Mouse (Mus musculus) neutrophil, adult 59 days (primary cell): ENCODE measurements around the gene Mrps9. TPM values are rescaled to one million over a fixed set of nuclear protein-coding genes. Genes with fewer than 3 reads are reported as not detected.

Experiments
- total RNA-seq, 2 experiments: library from RNA; stranded (reverse); gene quantifications; 1 replicate in 1 of 2; 2 replicates in 1 of 2; pipeline ENCODE4 v1.2.4; 2023

Mrps9 gene
- 10 to 100 TPM; 21.4 to 22.3 TPM for total RNA-seq

DNA sequence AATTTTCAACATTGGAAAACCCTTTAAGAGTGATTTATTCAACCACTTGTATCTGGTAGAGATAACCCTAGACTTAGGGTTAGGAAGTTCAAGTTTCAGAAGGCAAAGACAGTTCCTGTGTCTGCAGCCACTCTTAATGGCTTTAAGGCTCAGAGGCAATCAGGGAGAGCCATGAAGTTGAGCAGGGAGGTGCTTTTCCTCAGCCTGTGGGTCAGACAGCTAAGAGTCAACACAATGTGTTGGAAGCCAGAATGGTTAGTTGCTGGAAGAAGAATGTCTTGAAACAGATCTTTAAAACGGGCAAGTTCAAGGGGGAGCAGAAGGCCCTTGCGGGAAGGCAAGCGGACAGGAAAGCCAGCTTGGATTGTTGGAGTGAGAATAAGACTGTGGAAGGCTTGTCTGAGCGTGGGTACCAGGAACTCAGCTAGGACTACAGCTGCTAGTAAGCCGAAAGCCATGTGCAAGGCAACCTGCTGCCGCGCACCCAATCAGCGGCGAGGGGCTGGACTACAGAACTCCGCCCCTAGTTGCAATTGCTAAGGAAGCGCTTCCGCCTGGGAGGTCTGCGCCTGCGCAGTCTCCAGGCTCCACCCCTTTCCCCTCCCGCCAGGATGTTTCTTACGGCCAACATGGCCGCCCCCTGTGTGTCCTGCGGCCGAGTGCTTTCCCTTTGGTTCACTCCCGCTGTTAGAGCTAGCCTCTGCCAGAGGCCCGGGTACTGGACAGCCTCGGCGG, at the start of gene Mrps9:
Gene Mrps9, plus strand, starts transcription at position 571 of the 735 bp plus-strand sequence.

DNA sequence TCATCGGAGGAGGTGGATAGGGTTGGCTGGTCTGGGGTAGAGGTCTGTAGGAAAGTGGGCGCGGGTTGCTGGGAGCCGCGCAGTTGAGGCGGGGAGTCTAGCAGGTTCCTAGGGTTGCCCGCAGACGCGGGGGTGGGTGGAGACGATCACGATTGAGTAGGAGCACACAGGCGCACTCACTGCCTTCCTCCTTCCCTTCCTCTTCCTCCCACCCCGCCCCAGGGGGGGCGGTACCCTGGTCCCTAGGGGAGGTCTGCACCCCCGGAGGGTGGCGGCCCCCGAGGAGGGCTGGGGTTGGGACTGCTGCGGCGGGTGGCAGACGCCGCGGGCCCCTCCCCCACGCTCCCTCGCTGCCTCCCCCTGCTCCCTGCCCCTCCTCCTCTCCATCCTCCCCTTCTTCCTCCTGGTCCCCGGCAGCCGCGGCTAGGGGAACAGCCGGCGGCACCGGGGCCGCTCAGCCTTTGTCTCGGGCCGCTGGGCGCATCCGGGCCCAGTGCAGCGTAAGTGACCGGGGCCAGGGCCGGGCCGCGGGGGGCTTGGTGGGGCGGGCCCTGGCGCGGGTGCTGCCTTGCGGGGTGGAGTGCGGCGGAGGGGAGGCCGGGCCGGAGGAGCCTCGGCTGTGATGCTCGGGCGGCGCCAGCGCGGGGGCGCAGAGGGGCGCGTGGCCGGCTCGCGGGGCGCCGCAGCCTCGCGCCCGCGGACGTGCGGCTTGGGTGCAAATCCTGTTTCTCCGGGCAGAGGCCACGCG, 101.9 kb downstream of the Mrps9 start, which contains the start of gene Gpr45:
Gene Gpr45, plus strand, starts transcription at position 139 of the 748 bp plus-strand sequence.

Other genes starting within 250 kb of the Mrps9 start
- not detected for gene Pou3f3, start 155.5 kb upstream of the Mrps9 start, total RNA-seq
- not detected for gene Gpr45, start 101.6 kb downstream of the Mrps9 start, total RNA-seq
- gene Tgfbrap1, start 247.4 kb downstream of the Mrps9 start, total RNA-seq = 10 to 100 TPM; 19.0 to 24.2 TPM
- gene AI597479, start 247.5 kb downstream of the Mrps9 start, total RNA-seq = 1 to 10 TPM; 6.3 to 6.4 TPM